ENCODE assay signal across 8 mouse cellular contexts in genomic region chr3:96669727-96670468, GRCm38 (mm10). TPM values are rescaled to one million over a fixed set of nuclear protein-coding genes. Genes with fewer than 3 reads are reported as not detected.
A peak's percentile ranks its signal among the peaks of the same experiment; 100 is the strongest.
DNase-seq lines count a peak whose midpoint lies in the region; ATAC-seq and TF ChIP-seq lines count a peak whose summit lies in the region.

Gene Ankrd35, plus strand, starts transcription at chr3:96670131.

- no peaks in the 10 kb centered on the region for H3K4me1 ChIP-seq in lung, embryonic 14.5 days (ENCODE audit: insufficient read depth)
- no peaks in the 10 kb centered on the region for H3K4me1 ChIP-seq in olfactory bulb, adult 2 months (ENCODE audit: control insufficient read depth, insufficient read depth, low read length)
- H3K4me1 ChIP-seq in thymus, adult 2 months (replicated peaks; ENCODE audit: control insufficient read depth, insufficient read depth, low read length), result peaks cover 8% of the 10 kb centered on the region

- H3K27ac ChIP-seq in lung, embryonic 14.5 days (ENCODE audit: low read depth), result no peak within 1 kb of the TSS
- H3K27ac ChIP-seq in olfactory bulb, adult 2 months (ENCODE audit: insufficient read depth, low read depth, low read length), result no peak within 1 kb of the TSS
- no peak within 1 kb of the TSS for H3K27ac ChIP-seq in thymus, adult 2 months (ENCODE audit: control insufficient read depth, insufficient read depth, low read length)

- H3K36me3 ChIP-seq in lung, embryonic 14.5 days (ENCODE audit: insufficient read depth), result no peaks in the 10 kb centered on the region
- H3K36me3 ChIP-seq in thymus, adult 2 months (ENCODE audit: control insufficient read depth, insufficient read depth, low read length), result no peaks in the 10 kb centered on the region

- no peak within 1 kb of the TSS for H3K9ac ChIP-seq in lung, embryonic 14.5 days

- 4% methylated on average over 35 of the region's 35 CpGs for WGBS in lung, embryonic 14.5 days
- WGBS in olfactory bulb, adult 2 months, result 4% methylated on average over 35 of the region's 35 CpGs
- WGBS in thymus, adult 2 months, result 6% methylated on average over 35 of the region's 35 CpGs

- H3K9me3 ChIP-seq in lung, embryonic 14.5 days (ENCODE audit: low read depth, low read length), result no peaks in the 10 kb centered on the region

- peak; percentile 98 for DNase-seq in MEL-GATA-1-ER (ENCODE audit: extremely low read depth, low read depth)
- DNase-seq in cerebellum, adult 8-10 months, result peak; percentile 74
- DNase-seq in forelimb bud, embryonic 11.5 days (ENCODE audit: low read depth, low spot score), result peak; percentile 83
- DNase-seq in layer of hippocampus, adult 8-10 months (ENCODE audit: low spot score in 2 of 2), result peak; percentile 55 to 63
- peak; percentile 94 for DNase-seq in lung, embryonic 14.5 days
- peak; percentile 76 for DNase-seq in thymus, adult 2 months

- H3K27me3 ChIP-seq in lung, embryonic 14.5 days (ENCODE audit: insufficient read depth, low read length), result no peaks in the 10 kb centered on the region
- H3K27me3 ChIP-seq in thymus, adult 2 months (ENCODE audit: control insufficient read depth, insufficient read depth, low read length), result no peaks in the 10 kb centered on the region

- peak; percentile 96 to 98 for ATAC-seq in hematopoietic stem cell, adult 5-6 weeks (replicated peaks in 1 of 2; ENCODE audit: insufficient read depth in 1 of 2, low FRiP score in 2 of 2, low TSS enrichment in 1 of 2, low read depth in 1 of 2, poor library complexity in 2 of 2, severe bottlenecking in 2 of 2)
- ATAC-seq in lung, embryonic 14.5 days (ENCODE audit: insufficient read depth), result peak; percentile 98

- H3K4me2 ChIP-seq in lung, embryonic 14.5 days, result peak within 1 kb of the TSS; percentile 71

- peak; percentile 40 for TF ChIP-seq CTCF in lung, embryonic 14.5 days (IDR thresholded peaks at IDR 0.05; ENCODE audit: low read depth)
- no peak for TF ChIP-seq CTCF in olfactory bulb, adult 2 months (IDR thresholded peaks at IDR 0.05; ENCODE audit: insufficient read depth, low read depth, low read length)
- TF ChIP-seq CTCF in thymus, adult 2 months (IDR thresholded peaks at IDR 0.05; ENCODE audit: borderline replicate concordance, control insufficient read depth, extremely low read depth, insufficient read depth, low read length, poor library complexity), result no peak

- TF ChIP-seq POLR2A in olfactory bulb, adult 2 months (IDR thresholded peaks at IDR 0.05; ENCODE audit: insufficient read depth, low read depth, low read length), result no peak
- no peak for TF ChIP-seq POLR2A in thymus, adult 2 months (IDR thresholded peaks at IDR 0.05; ENCODE audit: control insufficient read depth, extremely low read depth, insufficient read depth, low read length, poor library complexity)

- peak within 1 kb of the TSS; percentile 36 for H3K4me3 ChIP-seq in lung, embryonic 14.5 days (ENCODE audit: low read depth, low read length)
- peak within 1 kb of the TSS; percentile 67 for H3K4me3 ChIP-seq in olfactory bulb, adult 2 months (ENCODE audit: insufficient read depth, low read depth, low read length)
- H3K4me3 ChIP-seq in thymus, adult 2 months (ENCODE audit: control insufficient read depth, insufficient read depth, low read length), result peak within 1 kb of the TSS; percentile 39

RNA-seq across cellular contexts. Expression of gene Ankrd35, which starts in this region (rescaled TPM):
- 0.06 TPM in 1 of 2 replicates, not detected in the other for total RNA-seq in hematopoietic stem cell, adult 5-6 weeks (2017)
- 1 to 10 TPM; 5.9 to 8.7 (median 6.7) TPM for total RNA-seq in layer of hippocampus, adult 8-10 months (2022)
- polyA plus RNA-seq in lung, embryonic 14.5 days (2014; fragmentation: Nextera tagmentation; extraction: Ambion mirVana), result 0.12 and 0.15 TPM in 2 replicates
- not detected in 2 replicates for polyA plus RNA-seq in olfactory bulb, adult 2 months (2012; ENCODE audit: insufficient read depth, insufficient read length, low replicate concordance, missing spikeins)
- polyA plus RNA-seq in thymus, adult 2 months (2012; rRNA removed), result 1.7 and 2.8 TPM in 2 replicates

Comparison
In these comparisons a context has a peak if more than half of its experiments do, and no peak if none do; other contexts are left out.
1. Peak in ATAC-seq in hematopoietic stem cell, adult 5-6 weeks; RNA of the gene not detected or under 1 TPM.
2. Peak in DNase-seq, ATAC-seq, H3K4me3 ChIP-seq and H3K4me2 ChIP-seq in lung, embryonic 14.5 days; RNA of the gene not detected or under 1 TPM.